Mouse (Mus musculus): ENCODE measurements at regions not wholly inside any gene's neighbourhood (a gene's known extent, or its start where the extent isn't known, plus 50 kb on each side); places are given as distances from the start of the nearest gene placed in this dataset.
A peak's percentile ranks its signal among the peaks of the same experiment; 100 is the strongest.
"Not testable (repeated sequence)": the region's sequence is repeated elsewhere in the genome, so short reads cannot be mapped to it uniquely, and the experiment has no call there.

DNA sequence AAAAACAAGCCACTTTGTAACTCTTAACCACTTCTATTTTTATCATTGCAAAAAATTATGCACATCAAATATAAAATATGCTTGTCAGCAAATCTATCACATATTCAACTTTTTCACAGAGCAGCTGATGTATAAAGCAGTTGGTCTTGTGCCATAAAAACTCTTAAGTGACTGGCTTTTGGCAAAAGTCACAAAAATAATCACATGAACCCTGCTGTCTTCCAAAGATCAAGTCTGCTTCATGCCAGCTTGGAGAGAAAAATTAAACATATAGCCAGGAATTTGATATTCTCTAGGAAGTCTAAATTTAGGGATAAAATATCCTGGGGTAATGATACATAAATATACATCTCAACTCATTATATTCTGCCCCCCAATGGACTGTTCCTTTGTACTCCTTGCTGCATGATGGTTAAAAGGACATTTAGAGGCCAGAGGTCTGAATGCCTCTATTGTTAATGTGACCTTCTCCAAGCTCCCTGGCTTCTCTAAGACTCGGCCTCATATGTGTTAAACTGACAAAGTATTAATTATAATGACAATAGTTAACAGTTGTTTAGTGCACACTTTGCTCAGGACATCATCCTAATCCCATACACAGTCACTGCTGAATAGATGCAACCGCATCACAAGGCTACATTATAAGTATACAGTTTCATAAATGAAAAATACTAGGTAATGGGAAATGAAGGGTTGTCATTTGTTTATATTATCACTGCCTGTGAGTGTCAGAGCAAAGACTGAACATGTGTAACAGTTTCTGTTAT lies 422.9 kb upstream of the Hs3st1 start:
- no peak for DNase-seq (ENCODE audit: low spot score in 2 of 2)

DNA sequence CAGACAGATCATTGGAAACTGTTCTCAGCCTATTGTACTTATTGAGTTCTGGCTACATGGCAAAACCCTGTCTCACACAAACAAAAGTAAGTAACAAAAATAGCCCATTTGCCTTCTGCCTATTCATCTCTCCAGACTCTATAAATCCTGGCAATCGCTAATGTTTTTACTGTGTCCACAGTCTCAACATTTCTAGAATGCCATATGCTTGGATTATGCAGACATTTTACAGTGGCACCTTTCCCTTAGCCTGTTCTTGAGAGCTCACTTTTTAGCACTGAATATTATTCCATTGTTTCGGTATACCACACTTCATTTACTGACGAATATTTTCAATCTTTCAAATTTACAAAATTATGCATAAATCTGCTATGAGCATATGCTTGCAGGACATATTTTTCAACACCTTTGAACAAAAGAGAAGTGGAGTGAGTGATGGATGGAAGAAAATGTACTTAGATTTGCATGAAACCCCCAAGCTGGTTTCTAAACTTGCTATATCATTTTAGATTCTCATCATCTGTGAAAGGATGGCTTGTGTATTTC lies 381.5 kb upstream of the Hs3st1 start:
- no peak for DNase-seq (ENCODE audit: low spot score in 2 of 2)

DNA sequence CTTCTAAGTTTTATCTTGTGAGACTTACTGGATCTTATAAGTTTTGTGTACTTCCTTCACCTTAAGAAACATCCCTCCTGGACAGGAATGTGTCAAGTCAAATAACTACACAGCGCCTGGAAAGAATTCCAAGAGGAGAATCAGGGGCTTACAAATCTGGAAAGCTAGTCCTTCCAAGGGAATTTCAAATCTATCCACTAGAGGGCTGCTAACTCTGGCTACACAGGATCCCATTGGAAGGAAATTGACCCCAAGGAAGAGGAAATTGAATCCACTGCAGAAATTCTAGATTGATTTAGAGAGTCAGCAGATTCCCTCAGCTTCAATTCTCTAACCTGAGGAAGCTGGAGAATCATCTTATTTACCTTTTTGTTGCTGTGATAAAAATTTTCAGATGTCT lies 369.1 kb upstream of the Hs3st1 start:
- no peak for DNase-seq (ENCODE audit: low spot score in 2 of 2)

DNA sequence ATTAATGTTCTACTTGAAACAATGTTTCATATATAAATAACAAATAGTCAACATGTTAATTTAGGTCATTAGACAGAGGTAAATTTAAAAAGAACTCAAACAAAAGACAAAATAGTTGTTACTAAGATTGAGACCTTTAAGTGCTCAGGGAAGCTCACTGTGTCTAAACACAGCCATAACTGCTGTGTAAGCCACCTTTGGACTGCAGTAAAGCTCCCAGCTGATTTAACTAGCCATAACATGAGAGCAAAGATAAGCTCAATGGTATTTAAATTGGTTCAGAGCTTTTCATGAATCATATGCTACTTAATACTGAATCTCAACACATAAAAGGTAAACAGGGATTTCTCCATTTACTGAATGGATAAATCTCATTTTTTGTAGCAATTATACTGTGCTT lies 361.6 kb upstream of the Hs3st1 start:
- no peak for DNase-seq (ENCODE audit: low spot score in 2 of 2)

DNA sequence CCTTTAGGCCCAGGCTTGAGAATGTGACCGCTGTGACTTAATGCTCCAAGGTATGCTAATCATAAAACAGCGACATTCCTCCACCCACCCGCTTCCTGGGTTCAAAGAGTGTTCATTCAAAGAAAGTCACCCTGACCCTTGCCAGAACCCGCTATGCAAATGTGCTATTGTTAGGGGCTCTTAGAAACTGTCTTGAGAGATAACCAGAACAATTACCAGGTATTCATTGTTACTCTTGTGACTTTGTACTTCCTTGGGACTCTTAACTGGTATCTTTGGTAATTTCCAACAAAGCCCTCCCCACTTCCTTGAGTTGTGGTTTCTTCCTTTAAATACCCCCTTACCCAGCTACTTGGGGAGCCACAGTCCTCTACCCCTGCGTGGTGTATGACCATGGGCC lies 334.3 kb upstream of the Hs3st1 start:
- not testable (repeated sequence) for DNase-seq (ENCODE audit: low spot score in 2 of 2)

DNA sequence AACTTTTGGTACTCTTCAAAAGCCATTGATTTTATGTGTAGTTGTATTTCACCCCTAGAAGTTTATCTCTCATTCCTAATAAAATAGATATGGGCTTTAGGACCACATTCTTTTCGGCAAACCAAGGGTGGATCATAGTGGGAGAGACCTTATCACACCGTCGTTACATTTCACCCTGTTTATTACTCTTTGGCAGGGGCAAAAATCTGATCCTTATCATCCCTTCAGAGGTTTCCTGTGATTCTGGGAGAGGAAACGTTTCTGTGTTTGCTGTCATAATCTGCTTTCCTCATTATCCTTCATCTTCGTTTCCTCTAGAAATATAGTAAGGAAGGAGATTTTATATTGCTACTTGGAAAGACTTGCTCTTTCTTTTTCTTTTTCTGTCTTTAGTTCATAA lies 290.0 kb upstream of the Hs3st1 start:
- DNase-seq (ENCODE audit: low spot score in 2 of 2) = no peak

DNA sequence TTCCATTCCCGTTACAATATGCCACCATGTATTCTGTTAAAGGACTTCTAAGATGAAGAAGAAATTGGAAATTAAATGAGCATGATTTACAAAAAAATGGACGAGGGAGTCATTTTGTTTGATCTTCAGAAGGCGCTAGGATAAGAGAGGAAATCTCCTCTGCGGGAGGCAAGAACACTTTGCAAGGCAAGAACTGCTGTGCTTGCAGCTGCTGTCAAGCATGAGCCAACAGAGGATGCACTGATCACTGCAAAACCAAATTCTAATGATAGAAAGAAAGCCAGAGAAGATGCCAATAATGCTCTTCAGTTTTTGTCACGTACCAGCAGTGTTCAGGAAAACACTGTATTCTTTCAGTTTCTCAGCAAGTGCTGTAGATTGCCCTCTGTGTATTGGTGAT lies 279.2 kb upstream of the Hs3st1 start:
- no peak for DNase-seq (ENCODE audit: low spot score in 2 of 2)

DNA sequence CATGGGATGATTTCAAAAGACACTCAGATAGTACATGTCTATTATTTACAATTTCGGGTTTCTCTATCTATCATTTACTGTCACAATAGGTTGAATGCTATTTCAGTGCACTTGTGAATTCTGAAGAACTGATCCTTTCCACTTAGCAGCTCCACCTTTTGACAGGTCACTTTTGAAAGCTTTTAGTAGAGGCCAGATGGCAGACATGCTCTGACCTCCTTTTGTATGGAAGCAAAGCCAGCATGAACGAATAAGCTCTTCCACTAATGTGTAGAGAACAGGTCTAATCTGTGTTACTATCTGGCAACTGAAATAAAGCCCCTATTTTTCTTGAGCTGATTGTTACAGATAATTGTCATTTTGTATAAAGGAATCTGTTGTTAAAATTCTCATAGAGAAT lies 278.4 kb upstream of the Hs3st1 start:
- no peak for DNase-seq (ENCODE audit: low spot score in 2 of 2)

DNA sequence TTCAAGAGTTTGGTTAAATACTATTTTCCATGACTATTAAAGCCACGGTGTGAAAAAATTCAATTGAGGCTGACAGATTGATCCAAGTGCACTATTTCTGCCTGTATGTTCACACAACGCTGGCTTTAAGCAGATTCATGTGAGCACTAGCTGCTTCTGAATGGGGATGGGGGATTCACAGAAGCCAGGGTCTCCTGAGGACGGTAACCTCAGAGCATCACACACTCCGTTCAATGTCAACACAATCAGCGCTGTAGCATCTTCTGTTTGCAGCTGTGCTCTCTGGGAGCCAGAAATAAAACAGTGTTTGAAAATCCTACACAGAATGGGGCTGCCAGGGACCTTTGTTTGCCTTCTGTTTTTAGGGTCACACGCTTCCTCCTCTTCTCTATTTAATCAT lies 275.0 kb upstream of the Hs3st1 start:
- no peak for DNase-seq (ENCODE audit: low spot score in 2 of 2)

DNA sequence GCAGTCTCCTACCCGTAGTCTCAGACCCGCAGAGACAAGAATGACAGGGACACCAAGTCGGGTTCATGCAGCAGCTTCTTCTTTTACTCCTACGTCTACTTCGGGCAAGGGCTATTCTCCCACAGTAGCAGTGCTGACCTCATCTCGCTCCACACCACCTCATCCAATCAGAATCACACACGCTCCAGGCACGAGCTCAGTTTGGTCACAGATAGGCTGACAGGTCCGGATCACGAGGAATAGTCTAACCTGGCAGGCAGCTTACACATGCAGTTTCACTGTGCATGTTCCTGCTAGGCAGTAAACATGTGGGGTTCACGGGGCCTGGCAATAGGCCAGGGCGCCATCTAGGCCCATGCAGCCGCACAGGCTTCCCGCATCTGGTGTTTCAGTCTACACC lies 260.7 kb upstream of the Hs3st1 start:
- DNase-seq (ENCODE audit: low spot score in 2 of 2) = no peak

DNA sequence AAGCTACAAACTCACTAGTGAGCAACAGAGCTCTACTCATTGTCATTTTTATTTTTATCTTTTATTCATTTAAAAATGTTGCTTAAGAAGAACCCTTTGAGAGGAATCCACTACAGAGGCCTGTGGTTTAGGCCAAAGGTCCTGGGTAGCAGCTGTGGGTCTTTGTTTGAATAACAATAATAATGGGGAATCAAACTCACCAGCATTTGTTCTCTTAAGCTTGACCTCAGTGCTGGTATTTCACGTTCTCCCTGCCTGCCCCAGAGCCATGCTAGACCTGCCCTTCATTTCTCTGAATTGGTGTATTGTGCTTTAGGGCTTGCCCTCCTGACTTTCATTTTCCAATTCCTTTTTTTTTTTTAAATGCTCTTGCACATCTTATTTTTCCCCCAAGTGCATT lies 232.8 kb upstream of the Hs3st1 start:
- no peak for DNase-seq (ENCODE audit: low spot score in 2 of 2)

DNA sequence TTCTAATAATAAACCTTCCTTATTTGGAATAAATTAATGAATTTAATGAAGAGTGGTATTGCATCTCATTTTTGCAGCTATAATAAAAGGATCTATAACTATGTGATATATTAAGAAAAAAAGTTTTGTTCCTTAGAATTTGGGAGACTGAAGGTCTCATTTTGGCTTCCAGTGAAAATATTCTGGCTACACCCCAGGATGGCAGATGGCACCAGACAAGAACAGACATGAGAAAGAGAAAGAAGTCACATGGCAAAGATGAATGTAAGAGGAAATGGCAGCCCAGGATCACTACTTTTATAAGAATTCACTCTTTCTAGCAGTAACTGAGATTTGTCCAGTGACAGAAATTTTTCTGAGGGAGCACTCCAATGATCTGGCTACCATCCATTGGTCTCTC lies 209.1 kb upstream of the Hs3st1 start:
- DNase-seq (ENCODE audit: low spot score in 2 of 2) = no peak

DNA sequence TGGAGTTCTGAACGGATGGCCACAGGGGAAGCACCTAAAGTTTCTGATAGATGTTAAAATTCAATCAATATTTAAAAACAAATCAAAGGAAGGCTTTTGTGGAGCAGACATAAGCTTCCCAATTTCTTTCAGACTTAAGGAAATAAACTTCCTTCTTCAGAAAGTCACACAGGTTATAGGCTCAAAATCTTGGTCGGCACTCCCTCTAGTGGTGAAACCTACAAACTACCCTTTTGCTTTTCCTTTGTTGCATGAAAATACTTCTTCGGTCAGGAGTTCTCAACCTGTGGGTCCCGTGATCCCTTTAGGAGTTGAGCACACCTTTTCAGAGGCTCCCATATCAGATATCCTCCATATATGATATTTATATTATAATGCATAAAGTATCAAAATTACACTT lies 205.7 kb upstream of the Hs3st1 start:
- peak; percentile 9 to 11 for DNase-seq (ENCODE audit: low spot score in 2 of 2)

DNA sequence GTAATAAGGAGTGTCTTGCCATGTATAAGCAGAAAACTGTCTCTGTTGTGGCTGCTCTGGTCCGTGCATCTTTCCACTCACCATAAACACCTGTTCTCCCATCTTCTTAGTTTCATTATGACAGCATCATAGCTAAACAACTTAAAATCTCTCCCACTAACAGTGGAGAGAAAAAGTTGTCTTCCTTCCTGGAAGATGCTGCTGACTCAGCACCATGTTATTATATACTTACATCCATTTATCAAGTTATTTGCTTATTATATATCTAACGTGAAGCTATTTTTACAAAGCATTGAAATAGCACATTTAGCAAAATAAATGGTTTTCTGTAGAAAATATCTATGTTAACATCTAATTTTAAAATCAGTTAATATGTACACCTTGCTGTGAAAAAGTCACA lies 180.3 kb upstream of the Hs3st1 start:
- no peak for DNase-seq (ENCODE audit: low spot score in 2 of 2)

DNA sequence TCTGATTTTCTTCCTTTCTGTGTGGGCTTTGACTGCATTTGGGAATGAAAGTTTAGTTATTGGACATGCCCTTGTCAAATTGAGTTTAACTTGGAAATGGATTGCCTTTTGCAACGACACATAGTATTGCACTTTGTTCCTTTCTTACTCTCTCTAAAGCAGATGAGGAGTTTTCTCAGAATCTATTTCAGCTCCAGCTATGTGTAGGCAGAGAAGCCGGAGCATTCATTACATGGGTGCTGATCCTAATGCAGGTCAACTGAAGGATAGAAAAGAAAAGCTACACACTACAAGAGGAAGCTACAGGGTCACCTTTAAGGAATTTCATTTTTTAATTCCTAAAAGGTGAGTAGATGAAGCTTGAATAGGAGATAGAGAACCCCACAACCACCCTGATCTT lies 176.6 kb upstream of the Hs3st1 start:
- DNase-seq (ENCODE audit: low spot score in 2 of 2) = no peak

DNA sequence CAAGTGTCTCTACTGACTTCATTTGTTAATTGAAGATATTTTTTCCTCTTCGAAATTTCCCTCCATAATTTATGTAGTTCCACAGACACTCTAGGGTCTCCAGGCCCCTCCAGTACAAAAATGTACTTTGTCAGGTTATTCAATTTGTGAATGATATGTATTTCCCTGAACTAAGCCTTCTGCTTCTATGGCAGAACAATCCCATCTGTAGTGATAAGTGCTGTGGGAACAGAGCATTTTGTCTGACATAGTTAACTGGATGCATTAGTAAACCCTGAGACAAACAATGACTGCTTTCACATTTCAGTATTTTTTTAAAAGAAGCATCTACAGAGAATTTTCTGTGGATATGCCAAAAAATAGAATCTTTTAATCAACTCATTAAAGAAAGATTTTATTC lies 154.1 kb upstream of the Hs3st1 start:
- DNase-seq (ENCODE audit: low spot score in 2 of 2) = no peak

DNA sequence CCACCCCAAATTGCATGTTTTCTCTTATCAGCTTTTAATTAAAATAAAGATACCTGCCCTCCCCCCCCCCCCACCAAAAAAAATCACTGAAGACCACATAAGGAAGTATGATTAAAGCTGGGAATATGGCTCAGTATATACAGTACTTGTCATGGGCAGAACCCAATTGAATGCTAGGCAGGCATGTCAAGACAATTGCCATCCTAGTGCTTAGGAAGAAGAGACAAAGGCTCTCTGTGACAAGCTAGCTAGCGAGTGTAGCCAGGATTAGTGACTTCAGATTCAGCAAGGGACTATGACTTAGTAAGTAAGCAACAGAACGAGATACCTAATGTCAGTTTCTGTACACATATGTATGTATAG lies 116.4 kb upstream of the Hs3st1 start:
- no peak for DNase-seq (ENCODE audit: low spot score in 2 of 2)

DNA sequence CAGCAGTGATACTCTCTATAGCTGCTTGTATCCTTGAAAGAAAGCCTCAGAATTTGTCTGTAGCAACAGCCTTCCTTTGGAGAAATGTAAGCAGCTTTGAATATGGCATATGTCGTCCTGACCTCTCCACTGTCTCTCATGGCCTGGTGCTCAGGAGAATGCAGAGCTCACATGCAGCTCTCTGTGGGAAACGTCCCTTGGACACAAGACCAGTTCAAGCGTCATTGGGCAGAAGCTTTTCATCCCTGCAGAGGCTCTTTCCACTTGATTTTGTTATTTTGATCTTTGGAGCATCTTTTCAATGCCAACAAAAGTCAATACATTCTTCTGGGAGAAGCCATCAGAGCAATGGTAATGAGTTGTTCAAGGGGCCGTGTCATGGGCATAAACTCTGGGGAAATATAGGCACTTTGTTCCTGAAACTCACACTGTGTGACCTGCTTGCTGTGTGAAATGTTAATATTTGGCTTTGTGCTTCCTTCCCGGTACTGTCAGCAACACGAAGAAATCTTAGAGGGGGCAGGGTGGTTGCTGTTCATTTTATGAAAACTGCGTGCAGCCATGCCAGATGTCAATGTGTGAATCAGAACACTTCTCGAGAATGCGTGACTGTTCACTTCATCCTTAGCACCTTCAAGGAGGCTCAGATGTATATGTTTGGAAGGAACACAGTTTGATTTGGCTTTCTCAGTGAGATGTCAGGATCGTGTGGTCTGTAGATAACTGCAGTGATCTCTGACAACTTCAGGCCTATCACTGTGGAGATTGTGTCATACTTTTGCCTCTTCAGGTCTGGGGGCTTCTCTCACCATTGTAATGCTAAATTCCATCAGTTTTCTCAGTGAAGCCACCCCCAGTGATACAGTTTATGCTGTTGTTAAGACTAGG lies 115.8 kb upstream of the Hs3st1 start:
- no peak for DNase-seq (ENCODE audit: low spot score in 2 of 2)

DNA sequence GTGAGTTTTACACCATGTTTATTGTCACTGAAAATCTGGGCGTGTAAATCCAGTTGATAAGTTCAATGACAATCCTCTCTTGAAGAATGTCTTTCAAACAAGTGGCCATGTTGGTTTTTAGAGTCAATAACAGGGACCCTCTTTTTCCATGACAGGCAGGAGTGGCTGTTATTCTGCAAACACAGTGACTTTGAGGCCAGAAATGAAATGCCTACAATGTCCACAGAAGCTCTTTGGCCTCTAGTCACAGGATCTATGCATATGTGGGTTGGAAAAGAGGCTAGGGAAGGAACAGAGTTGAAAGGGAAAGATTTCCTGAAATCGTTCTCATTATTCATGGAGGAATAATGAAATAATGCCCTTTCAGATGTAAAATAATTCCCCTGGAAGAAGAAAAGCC lies 101.9 kb upstream of the Hs3st1 start:
- no peak for DNase-seq (ENCODE audit: low spot score in 2 of 2)

DNA sequence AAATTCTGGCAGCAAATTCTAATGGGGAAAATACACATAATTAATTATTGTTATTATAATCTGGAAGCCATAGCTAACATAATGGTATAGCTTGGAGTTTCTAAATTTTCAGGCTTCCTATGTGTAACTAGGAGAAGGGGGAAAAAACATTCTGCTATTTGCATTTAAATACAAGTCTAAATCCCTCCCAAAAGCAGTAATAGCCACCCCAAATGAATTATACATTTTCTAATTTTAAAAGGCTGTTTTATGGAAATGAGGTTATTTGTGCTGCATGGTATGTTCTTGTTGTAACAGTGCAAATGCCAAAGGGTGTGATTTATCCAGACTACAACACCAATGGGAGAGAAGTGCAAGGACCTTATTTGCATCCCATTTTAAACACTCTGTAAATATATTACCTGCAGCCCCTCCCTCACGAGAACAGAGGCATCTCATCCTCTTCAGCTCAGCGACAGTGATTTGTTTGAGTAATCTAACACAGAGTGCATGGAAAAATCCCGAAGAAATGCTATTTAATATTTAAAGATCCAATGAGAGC lies 101.4 kb upstream of the Hs3st1 start:
- no peak for DNase-seq (ENCODE audit: low spot score in 2 of 2)

DNA sequence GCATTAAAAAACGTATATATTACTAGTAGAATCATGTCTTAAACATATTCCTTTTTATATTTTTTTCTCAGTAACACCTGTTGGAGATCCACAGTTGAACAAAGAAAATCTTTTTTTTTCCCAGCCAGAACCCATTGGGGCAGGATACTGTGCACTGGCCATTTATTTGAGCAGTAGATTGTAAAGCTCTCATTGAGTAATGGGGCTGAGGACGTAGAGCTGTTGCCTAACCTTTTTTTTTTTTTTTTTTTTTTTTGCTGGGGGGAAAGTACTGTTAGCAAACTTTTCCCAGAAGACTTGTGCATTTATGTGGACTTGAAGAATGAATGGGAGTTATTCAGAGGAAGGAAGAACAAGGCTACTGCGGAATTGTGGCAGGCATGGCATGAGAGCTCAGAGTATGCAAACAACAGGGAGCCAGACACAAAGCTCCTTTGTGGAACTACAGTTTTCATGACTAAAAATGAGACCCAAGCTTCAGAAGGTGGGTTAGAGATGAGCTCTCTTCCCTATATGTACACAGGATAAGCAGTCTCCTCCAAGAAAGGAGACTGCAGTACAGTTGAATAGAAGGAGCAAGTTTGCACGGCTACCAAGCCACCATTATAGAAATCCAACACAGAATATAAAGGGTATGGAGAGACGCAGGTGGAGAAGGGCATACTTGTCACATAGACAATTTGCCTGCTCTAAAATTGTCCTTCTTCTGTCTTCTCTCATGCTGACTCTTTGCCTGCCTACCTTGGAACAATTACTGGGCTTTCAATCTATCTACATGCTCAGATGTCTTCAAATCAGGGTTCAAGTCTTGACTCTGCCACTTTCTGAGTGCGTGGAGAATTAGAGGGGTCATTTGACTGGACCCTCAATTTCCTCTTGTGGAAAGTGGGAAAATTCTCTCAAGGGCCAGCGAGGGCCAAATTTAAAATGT lies 100.7 kb upstream of the Hs3st1 start:
- no peak for DNase-seq (ENCODE audit: low spot score in 2 of 2)

DNA sequence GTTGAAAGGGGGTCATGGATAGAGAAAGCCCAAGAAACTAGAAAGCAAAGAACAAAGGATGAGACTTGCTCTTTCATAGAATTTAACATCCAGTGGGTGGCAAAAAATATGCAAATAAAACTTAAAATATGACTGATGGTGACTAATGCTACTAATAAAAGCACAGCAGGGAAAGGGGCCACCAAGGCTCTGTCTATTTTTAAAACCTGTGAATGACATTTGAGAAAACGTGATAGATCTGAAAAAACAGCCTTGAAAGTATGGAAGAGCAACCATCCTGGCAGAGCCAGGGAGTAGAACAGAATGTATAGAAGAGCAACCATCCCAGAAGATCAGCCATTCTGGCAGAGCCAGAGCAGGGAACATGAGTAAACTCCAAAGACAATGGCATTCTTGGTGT lies 91.9 kb upstream of the Hs3st1 start:
- no peak for DNase-seq (ENCODE audit: low spot score in 2 of 2)
